Mouse (Mus musculus) C2C12 (cell line): Measurements from ENCODE around the gene Mfng.

ENCODE experiments used
- CTCF ChIP-seq: IDR thresholded peaks from one replicate; pipeline ENCODE4 v1.5.1; 2011; ENCODE audit not compliant: control insufficient read depth, insufficient read depth, insufficient read length
- MAX ChIP-seq: IDR thresholded peaks from one replicate; pipeline ENCODE4 v1.6.1; 2011; ENCODE audit warnings: mild to moderate bottlenecking, control low read depth
- MYOD1 ChIP-seq: IDR thresholded peaks from one replicate; pipeline ENCODE4 v1.6.1; 2011; ENCODE audit warnings: low read depth; ENCODE audit not compliant: control insufficient read depth, insufficient read length
- MYOG ChIP-seq: IDR thresholded peaks from one replicate; pipeline ENCODE4 v1.6.1; 2011; ENCODE audit not compliant: control insufficient read depth, insufficient read length; ENCODE audit errors: extremely low read depth

GRCm38 (mm10) chr15:78749855-78750254 lies 23.4 kb downstream of the Mfng start:
- TF ChIP-seq CTCF (no peak), MAX (no peak), MYOD1 (no peak), MYOG (no peak)
